Mouse (Mus musculus): ENCODE measurements around the gene Olfr186. TPM values are rescaled to one million over a fixed set of nuclear protein-coding genes. Genes with fewer than 3 reads are reported as not detected.

Olfr186 gene
- total RNA-seq (2023) = not detected

GRCm38 (mm10) chr16:59030191-59030590 lies at the start of gene Olfr186:
Gene Olfr186, minus strand, starts transcription at chr16:59030291.

DNA sequence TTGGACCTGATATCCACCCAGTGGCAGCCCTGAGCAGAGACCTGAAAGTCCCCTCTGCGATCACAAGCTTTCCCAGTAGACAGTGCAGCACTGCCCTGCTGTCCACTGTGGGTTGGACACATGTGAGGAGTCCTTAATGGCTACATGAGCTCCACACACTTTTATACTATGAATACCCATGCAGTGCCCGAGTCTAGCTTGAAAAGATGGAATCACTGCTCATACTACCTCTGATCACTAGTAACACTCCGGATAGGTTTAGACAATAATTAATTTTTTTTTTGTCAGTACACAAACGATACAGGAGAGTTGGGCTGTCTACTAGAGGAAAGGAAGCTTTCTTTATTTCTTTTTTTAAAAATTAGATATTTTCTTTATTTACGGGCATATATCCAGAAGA lies 47.8 kb upstream of the Olfr186 start, which contains the start of gene Olfr190:
Gene Olfr190, minus strand, starts transcription at position 101 of the 400 bp plus-strand sequence.

DNA sequence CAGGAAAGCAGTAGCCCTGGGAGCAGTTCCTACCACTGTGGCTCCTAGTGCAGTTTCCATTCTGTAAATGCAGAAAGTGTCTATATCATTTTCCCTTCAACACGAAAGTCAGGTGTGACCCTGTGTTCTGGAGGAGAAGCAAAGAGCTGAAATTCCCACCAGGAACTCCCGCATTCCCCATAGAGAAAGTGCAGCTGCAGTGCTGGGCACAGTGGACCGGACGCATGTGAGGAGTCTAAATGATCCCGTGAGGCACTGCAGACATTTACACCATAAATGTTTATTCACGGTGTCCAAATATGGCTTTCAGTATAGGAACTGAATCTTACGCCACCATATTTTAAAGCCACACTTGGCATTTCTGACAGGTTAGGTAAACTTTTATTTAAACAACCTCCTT lies 9.6 kb upstream of the Olfr186 start, which contains the start of gene Olfr187:
Gene Olfr187, minus strand, starts transcription at position 58 of the 400 bp plus-strand sequence.

DNA sequence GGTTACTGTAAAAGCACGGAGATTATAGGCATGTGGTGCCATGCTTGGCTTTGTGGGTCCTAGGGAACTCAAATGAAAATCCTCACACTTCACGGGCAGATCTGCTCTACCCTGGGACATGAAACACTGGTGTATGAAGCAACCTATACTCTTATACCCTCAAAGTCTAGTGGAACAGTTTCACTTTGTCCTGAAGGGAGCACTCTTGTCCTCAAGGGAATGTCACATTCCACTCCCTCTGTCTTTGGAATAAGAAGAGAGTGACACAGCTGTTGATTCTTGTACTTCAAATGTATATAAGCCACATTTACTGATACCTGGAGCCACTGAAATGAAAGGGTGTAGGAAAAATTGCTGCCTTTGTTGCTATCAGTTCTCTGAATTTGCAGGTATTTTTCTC lies 35.0 kb downstream of the Olfr186 start, which contains the start of gene Olfr183:
Gene Olfr183, plus strand, starts transcription at position 301 of the 400 bp plus-strand sequence.

Other genes with a start within 250 kb of the Olfr186 start
- not detected for gene Olfr173, start 230.0 kb downstream of the Olfr186 start, total RNA-seq (2023)
- gene Olfr175-ps1, start 203.5 kb downstream of the Olfr186 start, total RNA-seq (2023) = not detected
- gene Olfr177, start 155.5 kb downstream of the Olfr186 start, total RNA-seq (2023) = not detected
- gene Olfr178, start 138.2 kb downstream of the Olfr186 start, total RNA-seq (2023) = not detected
- not detected for gene Olfr181, start 101.5 kb downstream of the Olfr186 start, total RNA-seq (2023)
- not detected for gene Olfr180, start 100.9 kb downstream of the Olfr186 start, total RNA-seq (2023)
- not detected for gene Olfr183, start 34.9 kb downstream of the Olfr186 start, total RNA-seq (2023)
- gene Olfr187, start 9.5 kb upstream of the Olfr186 start, total RNA-seq (2023) = not detected
- not detected for gene Olfr190, start 47.7 kb upstream of the Olfr186 start, total RNA-seq (2023)
- gene Olfr191, start 59.5 kb upstream of the Olfr186 start, total RNA-seq (2023) = not detected
- not detected for gene Olfr193, start 81.6 kb upstream of the Olfr186 start, total RNA-seq (2023)
- gene Olfr194, start 90.8 kb upstream of the Olfr186 start, total RNA-seq (2023) = not detected
- gene Olfr195, start 116.8 kb upstream of the Olfr186 start, total RNA-seq (2023) = not detected
- gene Olfr196, start 140.2 kb upstream of the Olfr186 start, total RNA-seq (2023) = not detected
- gene Olfr198, start 173.2 kb upstream of the Olfr186 start, total RNA-seq (2023) = not detected
- not detected for gene Olfr199, start 189.5 kb upstream of the Olfr186 start, total RNA-seq (2023)
- not detected for gene Olfr201, start 242.3 kb upstream of the Olfr186 start, total RNA-seq (2023)

Measured in monocyte, adult 59 days (primary cell).